Mouse (Mus musculus) ovary, adult 18-20 months (tissue): ENCODE results near the gene Fam213a.

Experiments
- DNase-seq: peaks from one replicate; pipeline ENCODE4 v3.0.0; 2022; ENCODE audit warnings: low spot score, mixed read lengths

The Fam213a gene

GRCm38 (mm10) chr14:40962365-40963290, 51.0 kb downstream of the Fam213a start:
- DNase-seq: no peak

DNA sequence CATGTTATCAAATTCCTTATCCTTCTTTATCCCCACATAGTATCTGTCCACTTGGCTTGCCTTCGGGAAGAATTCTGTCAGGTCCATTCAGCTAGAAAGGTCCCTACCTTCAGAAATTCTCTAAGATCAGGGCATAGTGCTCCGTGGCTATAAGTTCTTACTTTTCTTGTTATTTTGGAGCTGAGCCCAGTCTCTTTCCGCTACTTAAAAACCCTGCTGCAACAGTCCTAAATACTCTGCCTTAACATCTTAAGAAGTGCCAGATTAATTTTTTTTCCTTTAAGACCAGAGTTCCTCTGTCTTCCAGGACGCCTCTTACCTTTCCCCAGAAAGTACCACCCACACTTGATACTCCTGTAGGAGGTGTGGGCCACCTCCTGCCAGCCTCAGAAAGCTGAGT, 53.4 kb downstream of the Fam213a start:
- no peak for DNase-seq

DNA sequence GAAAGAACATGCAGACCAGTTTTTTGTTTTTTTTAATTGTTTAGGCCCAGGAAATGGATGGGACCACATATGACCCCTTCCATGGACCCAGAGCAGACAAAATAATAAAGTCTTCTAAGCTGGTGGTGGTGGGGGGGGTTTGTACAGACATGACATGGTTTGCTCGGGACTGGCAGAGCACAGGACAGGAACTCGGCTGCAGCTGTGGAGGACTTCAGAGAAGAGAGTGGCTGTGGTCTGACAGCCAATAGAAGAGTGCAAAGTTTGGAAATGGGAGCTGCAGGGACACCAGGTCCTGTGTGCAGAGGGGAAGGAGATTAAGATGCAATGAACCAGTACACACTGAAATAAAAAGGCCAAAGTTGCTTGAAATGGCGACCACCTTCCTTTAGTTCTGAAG, 54.0 kb downstream of the Fam213a start:
- no peak for DNase-seq

DNA sequence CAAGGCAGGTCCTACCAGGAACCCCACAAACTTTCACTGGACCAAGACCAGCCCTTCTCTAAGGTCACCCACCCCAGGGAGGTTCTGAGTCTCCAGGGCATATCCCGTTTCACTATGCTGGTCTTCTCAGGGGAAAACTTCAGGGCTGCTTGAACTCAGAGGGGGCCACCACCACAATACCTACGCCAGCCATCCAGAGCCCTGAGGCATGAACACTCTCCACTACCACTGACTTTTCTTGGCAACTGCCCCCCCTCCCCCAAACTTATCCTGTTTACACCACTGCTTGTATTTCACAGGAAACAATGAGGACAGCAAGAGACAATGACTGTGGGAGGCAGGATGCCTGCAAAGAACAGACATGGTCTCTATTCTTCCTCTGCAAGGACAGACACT, 54.6 kb downstream of the Fam213a start:
- DNase-seq: no peak

- DNase-seq: peak; percentile 35
These were observed 55.3 kb downstream of the Fam213a start for GRCm38 (mm10) chr14:40958083-40958985.

DNA sequence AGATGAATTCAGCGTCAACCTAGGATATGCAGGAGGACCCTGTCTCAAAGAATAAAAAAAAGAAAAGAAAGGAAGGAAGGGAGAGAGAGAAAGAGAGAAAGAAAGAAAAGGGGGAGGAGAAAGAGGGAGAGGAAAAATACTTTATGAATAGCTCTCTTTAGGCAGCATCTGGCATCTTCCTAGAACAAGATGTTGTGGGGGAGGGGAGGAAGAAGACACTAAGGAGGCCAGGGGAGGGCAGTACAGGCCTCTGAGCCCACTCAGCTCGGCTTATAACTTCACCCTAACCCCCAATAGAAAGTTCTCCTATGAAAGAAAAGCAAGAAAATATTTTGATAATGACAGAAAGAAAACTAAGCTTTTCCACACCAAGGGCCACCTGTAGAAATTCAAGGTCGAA, 56.0 kb downstream of the Fam213a start:
- no peak for DNase-seq

GRCm38 (mm10) chr14:40956252-40957146, 57.1 kb downstream of the Fam213a start:
- no peak for DNase-seq

DNA sequence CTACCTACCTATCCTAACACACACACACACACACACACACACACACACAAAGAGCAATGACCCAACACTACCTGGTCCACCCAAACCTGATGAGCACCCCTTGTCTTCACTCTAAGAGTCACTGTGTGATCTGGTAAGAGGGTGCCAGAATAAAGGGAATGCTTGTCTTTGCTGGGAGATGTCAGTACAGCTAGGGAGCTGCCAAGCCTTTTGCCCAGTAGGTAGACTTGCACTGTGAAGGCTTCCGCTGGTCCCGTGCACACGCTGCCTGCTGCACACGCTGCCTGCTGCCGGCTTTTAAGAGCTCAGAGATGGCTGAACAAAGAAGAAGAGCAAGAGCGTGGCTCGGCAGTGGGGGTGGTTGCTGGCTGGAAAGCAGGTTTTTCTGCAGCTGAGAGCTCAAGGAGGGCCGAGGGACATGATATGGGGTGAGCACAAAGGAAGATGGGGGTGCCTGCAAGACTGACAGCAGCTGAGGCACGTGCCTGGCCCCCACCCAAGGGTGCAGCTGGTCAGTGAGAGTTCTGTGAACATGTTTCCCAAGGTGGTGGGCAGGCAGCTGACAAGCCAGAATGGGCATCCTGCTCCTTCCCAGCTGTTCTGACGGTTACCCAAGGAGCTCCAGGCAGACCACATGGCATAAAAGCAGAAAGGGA, 57.9 kb downstream of the Fam213a start:
- no peak for DNase-seq

DNA sequence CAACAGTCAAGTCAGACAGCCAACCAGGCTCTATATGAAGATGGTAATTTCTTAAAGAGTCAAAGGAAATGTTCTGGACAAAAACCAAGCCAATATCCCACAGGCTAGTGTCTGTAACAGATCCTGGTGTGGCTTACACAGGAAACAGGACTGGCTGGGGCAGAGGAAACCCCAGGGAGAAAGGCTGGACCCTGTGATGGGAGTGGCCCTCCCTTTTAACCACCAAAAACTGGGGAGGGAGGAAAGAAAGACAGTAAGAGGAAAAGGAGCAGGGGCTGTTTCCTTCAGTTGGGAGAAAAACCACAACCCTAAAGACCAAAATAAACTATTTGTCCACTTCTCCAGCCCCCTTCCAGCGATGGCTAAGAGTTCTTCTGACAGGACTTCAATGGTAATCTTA, 58.4 kb downstream of the Fam213a start:
- no peak for DNase-seq

- DNase-seq: no peak
These were observed 60.2 kb downstream of the Fam213a start for GRCm38 (mm10) chr14:40953381-40953780.

DNA sequence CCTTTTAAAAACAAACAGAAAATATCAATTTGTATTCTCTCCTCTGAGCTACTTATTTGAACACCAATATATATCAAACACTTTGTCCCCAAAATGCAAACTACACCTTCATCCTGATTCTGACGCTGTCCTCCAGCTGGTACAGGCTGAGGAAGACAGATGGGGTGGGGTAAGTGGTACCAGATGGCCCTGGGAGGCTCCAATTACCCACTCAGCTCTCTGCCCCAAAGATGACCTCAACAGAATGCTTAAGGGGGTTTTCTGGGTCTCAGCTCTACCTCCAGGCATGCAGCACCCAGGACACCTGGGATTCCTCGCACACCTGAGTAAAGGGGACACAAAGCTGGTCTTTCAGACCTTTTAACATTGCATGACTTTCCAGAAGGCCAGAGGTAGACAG, 60.9 kb downstream of the Fam213a start:
- no peak for DNase-seq

DNA sequence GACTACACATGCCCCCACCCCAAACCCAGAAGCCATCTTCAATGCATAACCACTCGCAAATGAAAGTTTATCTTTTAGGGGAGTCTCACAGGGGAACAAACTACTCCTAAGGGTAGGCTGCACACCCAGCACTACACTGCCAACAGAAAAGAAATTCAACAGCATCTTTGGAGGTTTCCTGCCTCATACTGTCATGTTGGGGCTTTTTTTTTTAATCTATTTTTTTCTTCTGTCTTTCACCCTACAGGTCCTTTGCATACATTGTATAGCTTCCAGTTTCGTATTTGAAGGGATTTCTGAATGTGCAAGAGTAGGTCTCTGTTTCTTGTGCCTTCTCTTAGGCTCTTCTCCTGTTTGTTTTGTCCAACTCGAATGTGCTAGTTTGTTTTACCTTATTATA, 61.3 kb downstream of the Fam213a start:
- no peak for DNase-seq

- DNase-seq: no peak
These were observed 63.6 kb downstream of the Fam213a start for GRCm38 (mm10) chr14:40949730-40950614.

GRCm38 (mm10) chr14:40949047-40949446, 64.5 kb downstream of the Fam213a start:
- no peak for DNase-seq

- DNase-seq: no peak
These were observed 65.1 kb downstream of the Fam213a start for GRCm38 (mm10) chr14:40948522-40948921.

DNA sequence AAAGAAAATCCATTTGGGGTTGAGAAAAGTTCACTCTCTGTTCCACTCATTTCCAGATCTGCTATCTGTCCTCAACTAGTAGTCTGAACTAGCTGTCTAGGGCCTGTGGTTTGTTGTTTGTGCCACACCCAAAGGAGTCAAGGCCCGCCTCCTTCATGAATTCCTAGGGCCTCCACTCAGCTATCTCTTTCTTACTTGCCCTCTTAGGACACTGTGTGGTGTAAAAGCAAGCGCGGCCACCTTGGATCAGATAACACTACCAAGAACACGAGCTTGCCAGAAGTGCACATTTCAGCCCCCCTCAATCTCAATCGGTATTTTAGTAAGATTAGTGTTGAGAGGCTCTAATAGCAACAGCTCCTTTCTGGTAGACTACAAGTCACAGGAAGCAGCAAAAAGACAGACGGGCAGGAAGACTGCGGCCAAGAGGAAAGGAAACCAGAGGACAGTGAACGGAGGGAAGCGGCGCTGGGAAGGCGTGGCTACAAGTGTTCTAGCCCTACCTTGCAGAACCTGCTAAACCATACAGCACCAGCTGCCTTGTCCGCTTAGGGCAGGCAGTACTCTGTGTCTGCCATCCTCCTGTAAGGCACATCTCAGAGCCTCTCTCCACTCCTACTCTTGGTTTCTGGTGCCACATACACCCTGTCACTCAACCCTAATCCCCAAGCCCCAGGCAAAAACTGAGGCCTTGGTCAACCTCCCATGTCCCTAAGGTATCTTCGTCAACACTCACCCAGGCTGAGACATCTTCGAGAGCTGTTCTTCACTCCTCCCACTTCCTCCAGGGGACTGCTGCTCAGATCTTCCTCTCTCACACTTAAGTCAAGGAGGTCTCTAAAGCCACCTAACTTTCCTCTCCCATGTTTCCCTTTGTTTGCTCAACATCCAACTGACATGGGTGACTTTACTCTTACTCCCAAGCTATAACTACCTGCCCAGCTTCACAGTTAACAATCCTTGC, 65.9 kb downstream of the Fam213a start:
- no peak for DNase-seq

GRCm38 (mm10) chr14:40943802-40944201, 69.8 kb downstream of the Fam213a start:
- no peak for DNase-seq
